Mouse (Mus musculus) liver, adult 2 months (tissue): ENCODE results near the gene Myo18b.

Source experiments
- CTCF ChIP-seq: fragments of 200-500 bp; IDR thresholded peaks from 2 replicates; pipeline ENCODE4 v1.5.1; 2011; ENCODE audit warnings: low read depth, low read length, control low read depth
- POLR2A ChIP-seq: fragments of 200-500 bp; IDR thresholded peaks from 2 replicates; pipeline ENCODE4 v1.6.1; 2011; ENCODE audit warnings: low read length, control low read depth; ENCODE audit not compliant: insufficient read depth; ENCODE audit errors: extremely low read depth

- TF ChIP-seq CTCF (no peak), POLR2A (no peak)
These were observed 140.6 kb downstream of the Myo18b start for GRCm38 (mm10) chr5:112755581-112755980.
